Mouse (Mus musculus) megakaryocyte, embryonic 14.5 days (primary cell): ENCODE results near the gene Os9.

Experiments used
- FLI1 ChIP-seq: IDR thresholded peaks from 2 replicates; pipeline ENCODE4 v1.6.1; 2012; ENCODE audit warnings: low read length, inconsistent platforms, mixed read lengths
- GATA1 ChIP-seq: IDR thresholded peaks from 3 replicates; pipeline ENCODE4 v1.6.1; 2012; ENCODE audit warnings: mixed read lengths, low read length, inconsistent platforms, borderline replicate concordance

GRCm38 (mm10) chr10:127160081-127160480 lies 39.1 kb upstream of the Os9 start:
- TF ChIP-seq GATA1 (no peak), FLI1 (no peak)
